Comparison of ENCODE assay signal across 9 mouse cellular contexts in genomic region chr1:194658459-194659160, GRCm38 (mm10). TPM values are rescaled to one million over a fixed set of nuclear protein-coding genes. Genes with fewer than 3 reads are reported as not detected.
A peak's percentile ranks its signal among the peaks of the same experiment; 100 is the strongest.
DNase-seq lines count a peak whose midpoint lies in the region; ATAC-seq and TF ChIP-seq lines count a peak whose summit lies in the region.
"Had no signal": no experiment of that assay in that cellular context is flagged by ENCODE, and none has a peak within 500 bp of the region (broad histone marks: within the 10 kb centered on the region; RNA-seq: fewer than 3 reads in every experiment).

No protein-coding gene starts in this region.

- no peaks in the 10 kb centered on the region for H3K9me3 ChIP-seq in lung, embryonic 14.5 days (ENCODE audit: low read depth, low read length)
- no peaks in the 10 kb centered on the region for H3K9me3 ChIP-seq in hindbrain, postnatal 0 days (ENCODE audit: low read length)

- no peaks in the 10 kb centered on the region for H3K27me3 ChIP-seq in lung, embryonic 14.5 days (ENCODE audit: insufficient read depth, low read length)
- H3K27me3 ChIP-seq in hindbrain, postnatal 0 days (ENCODE audit: insufficient read depth, low read length), result no peaks in the 10 kb centered on the region
- H3K27me3 ChIP-seq: megakaryocyte, embryonic 14.5 days had no signal

- no peak for TF ChIP-seq CTCF in lung, embryonic 14.5 days (IDR thresholded peaks at IDR 0.05; ENCODE audit: low read depth)
- no peak; the same call in 1 of the 2 replicates for TF ChIP-seq CTCF in hindbrain, postnatal 0 days (IDR thresholded peaks at IDR 0.05; ENCODE audit: low read depth)

- H3K27ac ChIP-seq in lung, embryonic 14.5 days (ENCODE audit: low read depth), result peak overlapping the region; percentile 36
- H3K27ac ChIP-seq in hindbrain, postnatal 0 days, result no peak overlapping the region

- H3K4me2 ChIP-seq in lung, embryonic 14.5 days, result no peak overlapping the region
- no peak overlapping the region for H3K4me2 ChIP-seq in hindbrain, postnatal 0 days (ENCODE audit: low read depth, low read length)

- 48% methylated on average over 1 of the region's 1 CpGs for WGBS in lung, embryonic 14.5 days
- WGBS in hindbrain, postnatal 0 days, result 23% methylated on average over 1 of the region's 1 CpGs

- no peaks in the 10 kb centered on the region; the same call in 1 of the 2 replicates for H3K36me3 ChIP-seq in lung, embryonic 14.5 days (ENCODE audit: insufficient read depth)
- peaks cover 5% of the 10 kb centered on the region; the same call in 1 of the 2 replicates for H3K36me3 ChIP-seq in hindbrain, postnatal 0 days (ENCODE audit: insufficient read depth, low read length)

- H3K9ac ChIP-seq in lung, embryonic 14.5 days, result no peak overlapping the region
- H3K9ac ChIP-seq in hindbrain, postnatal 0 days (replicated peaks; ENCODE audit: low read length), result no peak overlapping the region

- DNase-seq in adrenal gland, adult 2 months, result peak; percentile 14
- no peak for DNase-seq in adrenal gland, postnatal 25 days
- peak; percentile 37 for DNase-seq in lung, embryonic 14.5 days
- no peak for DNase-seq in lung, postnatal 4 days
- DNase-seq in hindbrain, postnatal 0 days (ENCODE audit: low spot score), result peak; percentile 69
- peak; percentile 25 for DNase-seq in skeletal muscle tissue, adult 2 months (ENCODE audit: low read depth, low spot score)
- DNase-seq in layer of hippocampus, postnatal 14 days (ENCODE audit: low spot score in 2 of 2), result no peak
- no peak for DNase-seq in urinary bladder, postnatal 36 days (ENCODE audit: low spot score in 2 of 2)

- ATAC-seq in lung, embryonic 14.5 days (ENCODE audit: insufficient read depth), result peak; percentile 49; the same call in 1 of the 2 replicates
- peak; percentile 55; the same call in 1 of the 2 replicates for ATAC-seq in hindbrain, postnatal 0 days

- H3K4me1 ChIP-seq in lung, embryonic 14.5 days (ENCODE audit: insufficient read depth), result 0 out of 2 replicates have a peak, but pooled peaks cover 3% of the 10 kb centered on the region
- peaks cover 11% of the 10 kb centered on the region for H3K4me1 ChIP-seq in hindbrain, postnatal 0 days (ENCODE audit: insufficient read depth, low read length)

- no peak overlapping the region for H3K4me3 ChIP-seq in lung, embryonic 14.5 days (ENCODE audit: low read depth, low read length)
- H3K4me3 ChIP-seq in hindbrain, postnatal 0 days (ENCODE audit: low read length), result no peak overlapping the region
- H3K4me3 ChIP-seq: megakaryocyte, embryonic 14.5 days had no signal

RNA-seq across cellular contexts. Expression of gene Plxna2, which starts 40.6 kb away (rescaled TPM):
- 1 to 10 TPM; 8.6 to 9.1 TPM for total RNA-seq in adrenal gland, adult 2 months (2021)
- 2.6 and 3.6 TPM in 2 replicates for polyA plus RNA-seq in adrenal gland, adult 2 months (2012; rRNA removed)
- total RNA-seq in adrenal gland, postnatal 25 days (2021), result 9.0 and 10.5 TPM in 2 replicates
- polyA plus RNA-seq in lung, embryonic 14.5 days (2014; fragmentation: Nextera tagmentation; extraction: Ambion mirVana), result 9.8 and 10.1 TPM in 2 replicates
- total RNA-seq in hindbrain, postnatal 0 days (2014; rRNA removed), result 48.2 and 52.0 TPM in 2 replicates
- polyA plus RNA-seq in hindbrain, postnatal 0 days (2015; fragmentation: Nextera tagmentation; extraction: Ambion mirVana), result 11.1 and 11.7 TPM in 2 replicates
- 10 to 100 TPM; 80.9 to 82.4 TPM for total RNA-seq in layer of hippocampus, postnatal 14 days (2021)

Comparison
In these comparisons a context has a peak if more than half of its experiments do, and no peak if none do; other contexts are left out.
1. DNase-seq: peak in adrenal gland, adult 2 months (single experiment), lung, embryonic 14.5 days (single experiment), hindbrain, postnatal 0 days (single experiment) and skeletal muscle tissue, adult 2 months (single experiment); none in adrenal gland, postnatal 25 days (single experiment), lung, postnatal 4 days (0 of 2), layer of hippocampus, postnatal 14 days (0 of 2) and urinary bladder, postnatal 36 days (0 of 2).